Mouse (Mus musculus): ENCODE results near the gene Rcn3. TPM values are rescaled to one million over a fixed set of nuclear protein-coding genes. Genes with fewer than 3 reads are reported as not detected.
A peak's percentile ranks its signal among the peaks of the same experiment; 100 is the strongest.

Gene Rcn3
- total RNA-seq, 2 experiments from 2014 or later: 17.3 to 20.9 TPM

DNA sequence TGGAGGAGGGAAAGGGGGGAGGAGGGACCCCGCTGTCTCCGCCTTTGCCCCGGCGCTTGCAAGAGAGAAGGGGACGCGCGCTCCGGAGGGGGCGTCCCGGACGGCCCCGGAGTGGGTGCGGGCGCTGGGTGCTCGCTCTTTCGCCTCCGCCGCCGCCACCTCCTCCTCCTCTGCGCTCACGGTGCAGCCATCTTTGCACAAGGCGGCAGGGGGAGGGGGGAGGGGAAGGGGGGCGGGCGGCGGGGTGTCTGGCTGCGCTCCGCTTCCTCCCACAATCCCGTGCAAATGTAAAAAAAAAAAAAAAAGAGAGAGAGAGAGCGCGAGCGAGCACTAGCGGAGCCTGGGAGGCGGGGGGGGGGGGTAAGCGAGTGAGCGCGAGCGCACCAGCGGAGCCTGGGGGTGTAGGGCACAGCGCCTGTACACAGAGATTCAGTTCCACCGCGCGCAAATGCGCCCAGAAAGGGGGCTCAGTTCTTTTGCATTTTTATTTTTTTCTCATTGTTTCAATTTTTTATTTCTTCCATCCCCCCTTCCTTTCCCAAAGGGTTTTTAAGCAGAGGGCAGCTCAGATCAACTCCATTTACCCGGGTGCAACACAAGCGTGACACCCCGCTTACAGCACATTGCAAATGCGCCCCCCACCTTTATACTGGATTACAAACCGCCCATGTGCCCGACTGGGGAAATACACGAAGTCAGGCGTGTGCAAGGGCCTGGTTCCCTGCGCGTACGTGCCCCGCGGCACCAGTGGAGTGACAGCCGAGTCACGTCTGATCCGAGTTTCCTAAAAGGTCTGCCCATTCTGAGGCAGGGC, 38.7 kb downstream of the Rcn3 start:
- peak; percentile 62 to 80 for DNase-seq

DNA sequence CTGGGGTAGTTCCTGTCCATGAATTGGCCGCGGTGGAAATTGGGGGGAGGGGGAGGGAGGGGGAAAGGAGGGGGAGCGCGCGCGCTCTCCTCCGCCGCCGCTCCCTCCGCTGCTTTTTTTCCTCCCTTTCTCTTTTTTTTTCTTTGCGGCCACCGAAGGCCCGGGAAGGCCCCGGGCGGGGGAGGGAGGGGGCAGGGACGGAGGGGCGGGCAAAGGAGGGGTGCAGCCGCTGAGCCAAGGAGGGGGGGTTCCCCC, 39.2 kb downstream of the Rcn3 start, which contains the start of gene Prr12:
TSS of gene Prr12 (minus strand) at position 20 of the 255 bp plus-strand sequence.
- no peak for DNase-seq
- intact Hi-C loops (cut with DNase I): loop anchor here (2.0 kb wide), 1 partner anchor 34 kb away; no protein-coding TSS in a partner anchor

More for the DNA sequence above, 38.7 kb downstream of the Rcn3 start:
- intact Hi-C loops (cut with DNase I): loop anchor here (2.0 kb wide), 1 partner anchor 35 kb away; no protein-coding TSS in a partner anchor

DNA sequence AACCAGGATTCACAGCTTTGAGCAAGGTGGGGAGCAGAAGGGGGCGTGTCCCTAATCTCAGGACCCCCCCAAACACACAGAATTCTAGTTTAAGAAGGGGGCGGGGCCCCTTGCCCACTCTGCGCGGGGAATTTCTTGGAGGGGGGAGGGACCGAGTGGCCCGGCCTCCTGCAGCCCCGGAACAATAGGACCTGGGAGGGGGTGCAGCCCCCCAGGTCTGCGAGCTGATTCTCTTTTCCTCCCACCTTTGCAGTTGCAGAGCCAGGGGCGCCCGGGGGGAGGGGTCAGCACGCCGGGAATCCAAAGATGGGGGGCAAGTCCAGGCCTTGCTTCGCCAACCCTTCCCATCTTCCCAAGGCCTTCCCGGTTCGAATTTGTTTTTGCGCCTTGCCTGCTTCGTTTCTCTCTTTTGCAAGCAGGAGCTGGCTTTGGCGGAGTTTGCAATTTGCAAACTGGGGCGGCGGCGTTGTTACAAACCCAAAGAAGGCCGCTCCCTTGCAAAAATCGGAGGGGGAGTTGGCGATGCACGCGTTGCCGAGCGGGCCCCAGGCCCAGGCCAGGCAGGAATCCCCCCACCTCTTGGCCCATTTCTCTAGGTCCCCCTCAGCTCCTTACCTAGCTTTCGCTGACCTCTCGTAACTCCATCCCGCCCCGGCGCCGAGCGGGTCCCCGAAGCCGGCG, 39.7 kb downstream of the Rcn3 start:
- intact Hi-C loops (cut with DNase I): loop anchor here (2.0 kb wide), 1 partner anchor 34 kb away; no protein-coding TSS in a partner anchor
- DNase-seq: no peak

DNA sequence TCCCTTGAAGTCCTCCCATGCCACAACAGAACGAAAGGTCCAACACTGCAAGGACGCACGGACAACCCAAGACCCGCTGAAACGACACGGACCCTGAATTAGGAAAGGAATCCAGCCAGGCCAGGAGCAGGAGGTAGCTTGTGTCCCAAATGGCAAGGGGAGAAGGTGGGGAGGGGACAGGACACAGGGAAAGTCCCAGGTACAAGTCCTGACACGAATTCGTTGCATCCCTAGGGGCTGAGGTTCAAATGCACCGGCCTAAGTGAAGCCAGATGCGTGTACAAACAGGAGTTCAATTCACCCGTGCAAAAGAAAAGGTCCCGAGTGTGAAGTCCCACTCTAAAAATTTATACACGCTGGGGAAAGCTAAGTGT, 40.4 kb downstream of the Rcn3 start:
- intact Hi-C loops (cut with DNase I): no loop called here
- no peak for DNase-seq

DNA sequence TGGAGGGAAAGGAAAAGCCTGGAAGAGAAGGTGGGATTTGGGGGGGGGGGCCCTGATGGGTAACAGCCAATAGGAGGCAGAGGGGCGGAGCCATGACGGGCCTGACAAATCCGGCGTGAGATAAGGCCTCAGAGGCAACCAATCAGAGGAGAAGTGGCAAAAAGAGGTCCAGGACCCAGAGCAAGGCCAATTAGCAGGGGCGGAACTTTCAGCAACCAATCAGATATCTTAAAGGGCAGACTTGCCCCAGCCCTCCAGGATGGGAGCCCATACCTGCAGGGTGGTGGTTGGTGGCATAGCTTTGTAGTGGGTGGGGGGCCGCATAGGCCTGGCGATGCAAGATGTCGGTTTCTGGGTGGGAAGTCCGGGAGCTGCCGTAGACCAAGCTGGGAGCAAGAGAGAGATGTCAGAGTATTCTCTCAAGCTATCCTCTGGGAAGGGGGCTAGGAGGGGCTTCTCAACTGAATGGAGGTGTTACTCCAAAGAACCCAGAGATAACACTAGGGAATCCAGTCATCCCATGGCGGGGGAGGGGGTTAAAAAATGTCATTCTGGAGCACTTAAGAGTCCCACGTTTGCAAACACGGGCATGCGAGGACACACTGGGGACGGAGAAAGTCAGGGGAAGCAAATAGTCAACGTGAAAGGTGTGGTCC, 40.9 kb downstream of the Rcn3 start:
- peak; percentile 60 to 75 for DNase-seq
- intact Hi-C loops (cut with DNase I): no loop called here

DNA sequence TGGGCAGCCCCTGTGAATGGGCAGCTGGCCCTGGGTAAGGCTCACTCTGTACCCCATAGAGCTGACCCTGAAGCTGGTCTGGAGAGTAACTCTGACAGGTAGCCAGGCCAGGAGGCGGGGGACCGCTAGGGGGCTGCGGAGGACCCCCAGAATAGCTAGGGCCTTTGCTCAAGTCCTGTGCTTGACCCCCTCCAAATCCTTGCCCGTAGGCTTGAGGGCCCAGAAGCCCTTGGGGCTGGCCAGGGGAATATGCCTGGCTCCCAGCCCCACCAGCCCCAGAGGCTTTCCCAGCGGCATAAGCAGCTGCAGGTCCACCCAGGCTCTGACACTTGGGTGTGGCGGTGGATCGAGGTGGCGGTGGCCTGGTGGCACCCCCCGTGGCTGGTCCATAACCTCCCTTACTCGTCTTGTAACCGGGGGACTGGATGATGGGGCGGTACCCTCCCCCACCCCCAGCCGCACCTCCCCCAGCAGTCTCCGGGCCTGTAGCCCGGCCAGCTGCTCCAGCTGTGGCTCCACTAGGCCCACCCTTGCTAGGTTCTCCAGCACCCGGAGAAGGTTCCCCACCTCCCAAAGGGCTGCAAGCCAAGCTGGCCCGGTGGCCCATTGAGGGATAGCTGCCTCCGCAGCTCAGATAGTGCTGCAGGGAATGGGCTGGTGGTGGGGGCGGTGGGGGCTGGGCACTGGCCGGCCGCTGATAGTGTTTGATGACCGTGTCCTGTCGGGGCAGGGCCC, 42.9 kb downstream of the Rcn3 start:
- intact Hi-C loops (cut with DNase I): no loop called here
- peak in 1 of 2 experiments; percentile 32 for DNase-seq

DNA sequence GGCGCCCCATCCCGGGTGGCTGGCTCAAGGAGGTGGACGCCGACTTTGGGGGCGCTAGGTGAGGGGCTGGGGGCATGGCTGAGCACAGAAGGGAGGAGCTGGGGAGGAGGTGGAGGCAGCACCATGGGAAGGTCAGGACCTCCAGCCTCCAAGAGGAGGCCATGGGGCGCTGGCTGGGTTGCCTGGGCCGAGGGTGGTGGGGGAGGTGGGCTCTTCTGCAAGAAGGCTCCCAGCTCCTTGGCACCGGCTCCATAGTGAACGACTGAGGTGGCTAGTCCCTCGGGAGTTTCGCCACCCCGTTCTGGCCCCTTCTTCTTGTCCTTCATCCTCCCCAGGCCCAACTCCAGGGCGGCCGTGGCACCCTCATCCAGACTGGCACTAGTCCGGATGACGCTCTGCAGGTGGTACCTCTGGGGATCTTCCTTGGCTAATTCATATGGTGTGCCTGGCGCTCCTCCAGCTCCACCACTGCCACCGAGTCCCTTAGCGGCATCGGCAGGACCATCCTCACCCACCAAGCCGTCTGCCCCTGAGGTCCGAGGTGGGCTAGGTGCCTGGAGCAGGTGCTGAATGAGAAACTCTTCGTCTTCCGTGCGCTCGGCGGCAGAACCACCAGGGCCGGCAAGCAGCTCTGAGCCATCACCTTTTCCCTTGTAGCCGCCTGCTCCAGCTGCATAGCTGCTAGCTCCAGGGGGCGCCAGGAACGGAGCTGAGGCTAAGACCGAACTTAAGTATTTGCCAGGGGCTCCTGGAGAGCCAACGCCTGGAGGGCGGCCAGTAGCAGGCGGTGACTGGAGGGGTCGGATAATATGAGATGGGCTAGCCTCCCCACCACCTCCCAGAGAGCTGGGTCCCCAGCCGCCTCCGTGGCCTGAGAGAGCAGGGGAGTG, 43.8 kb downstream of the Rcn3 start:
- intact Hi-C loops (cut with DNase I): no loop called here
- DNase-seq: no peak

DNA sequence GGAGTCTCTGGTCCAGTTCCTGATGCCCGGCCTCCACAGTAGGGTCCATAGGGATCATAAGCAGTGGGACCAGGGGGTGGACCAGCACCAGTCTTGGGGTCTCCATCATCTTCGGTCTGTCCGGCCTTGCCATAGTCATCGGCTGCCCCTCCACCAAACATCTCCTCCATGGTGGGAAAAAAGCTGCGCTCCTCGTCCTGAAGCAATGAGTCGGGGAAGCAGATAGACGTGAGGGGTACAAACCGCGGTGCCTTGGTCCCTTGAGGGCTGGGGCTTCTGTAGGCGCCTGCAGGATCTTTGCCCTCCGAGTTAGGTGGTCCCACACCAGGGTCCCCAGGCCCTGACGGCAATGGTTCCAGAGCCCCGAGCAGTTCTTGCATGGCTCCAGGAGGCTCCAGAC, 44.5 kb downstream of the Rcn3 start:
- no peak for DNase-seq
- intact Hi-C loops (cut with DNase I): no loop called here

DNA sequence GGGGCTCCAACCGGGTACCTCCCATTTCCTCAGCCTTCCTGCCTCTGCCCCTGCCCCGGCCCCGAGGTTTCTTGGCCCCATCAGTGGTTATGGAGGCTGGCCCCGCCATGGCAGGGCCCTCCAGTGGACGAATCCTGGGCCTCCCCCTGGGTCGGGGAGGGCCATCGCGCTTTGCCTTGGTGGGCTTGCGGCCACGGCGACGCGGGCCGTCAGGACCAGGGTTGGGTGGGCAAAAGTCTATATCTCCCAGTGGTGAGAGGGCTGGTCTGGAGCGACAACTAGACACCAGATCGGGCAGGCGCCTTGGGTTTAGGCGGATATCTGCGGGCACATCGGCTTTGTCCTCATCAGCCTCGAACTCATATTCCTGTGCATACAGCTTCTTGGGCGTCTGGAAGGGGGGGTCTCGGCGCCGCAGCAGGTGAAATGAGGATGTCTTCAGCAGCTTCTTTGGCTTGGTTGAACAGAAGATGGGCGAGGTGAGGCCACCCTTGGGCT, 45.1 kb downstream of the Rcn3 start:
- intact Hi-C loops (cut with DNase I): no loop called here
- DNase-seq: no peak

DNA sequence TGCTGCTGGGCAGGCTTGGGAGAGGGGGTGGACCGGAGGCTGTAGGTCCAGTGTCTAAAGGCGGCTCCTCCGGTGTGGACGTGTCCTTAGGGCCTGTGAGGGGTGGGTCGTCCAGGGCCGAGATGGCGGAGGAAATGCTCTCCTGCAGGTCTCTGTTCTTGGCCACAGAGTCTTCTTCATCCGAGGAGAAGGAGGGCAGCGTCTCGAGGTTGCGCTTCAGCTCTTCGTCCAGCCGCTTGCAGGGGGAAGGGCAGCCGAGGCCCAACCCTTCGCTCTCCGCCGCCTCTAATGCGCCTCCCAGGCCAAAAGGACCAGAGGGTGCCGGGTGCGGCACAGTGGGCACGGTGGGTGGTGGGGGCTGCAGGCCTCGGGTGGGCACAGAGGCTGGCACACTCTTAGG, 46.3 kb downstream of the Rcn3 start:
- no peak for DNase-seq
- intact Hi-C loops (cut with DNase I): no loop called here

DNA sequence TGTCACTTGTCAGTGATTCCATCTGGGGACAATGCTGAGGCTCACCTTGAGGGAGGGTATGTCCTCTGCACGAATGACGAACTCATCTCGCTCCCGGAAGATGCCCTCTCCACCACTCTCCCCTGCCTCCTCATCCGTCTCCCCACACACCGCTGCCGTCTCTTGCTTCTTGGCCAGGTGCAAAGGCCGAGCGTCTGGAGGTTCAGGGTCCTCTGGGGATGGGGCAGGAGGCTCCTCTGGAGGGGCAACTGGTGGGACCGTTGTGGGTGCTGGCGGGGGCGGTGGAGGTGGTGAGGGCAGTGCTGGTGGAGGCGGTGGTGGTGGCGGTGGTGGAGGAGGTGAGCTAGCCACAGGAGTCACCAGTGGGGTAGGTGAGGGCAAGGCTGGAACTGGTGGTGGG, 48.7 kb downstream of the Rcn3 start:
- intact Hi-C loops (cut with DNase I): no loop called here
- no peak for DNase-seq

DNA sequence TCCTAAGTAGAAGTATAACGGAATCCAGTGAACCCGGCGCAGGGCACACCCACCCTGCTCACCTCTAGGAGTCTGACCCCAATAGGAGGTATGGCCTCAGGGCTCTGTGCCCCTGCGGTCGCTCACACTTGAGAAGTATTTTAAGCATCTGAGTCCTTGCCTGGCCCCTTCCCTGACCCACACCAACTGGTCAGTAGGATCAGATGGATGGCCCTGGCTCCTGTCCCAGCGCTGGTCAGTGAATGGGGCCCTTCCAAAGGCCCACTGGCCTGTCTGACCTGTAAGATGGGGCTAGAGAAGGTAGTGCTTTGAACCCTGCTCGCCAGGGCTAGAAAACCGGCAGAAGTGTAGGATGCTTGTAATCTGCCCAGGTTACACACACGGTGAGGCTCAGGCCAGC, 51.2 kb downstream of the Rcn3 start:
- peak; percentile 54 to 58 for DNase-seq
- intact Hi-C loops (cut with DNase I): no loop called here

DNA sequence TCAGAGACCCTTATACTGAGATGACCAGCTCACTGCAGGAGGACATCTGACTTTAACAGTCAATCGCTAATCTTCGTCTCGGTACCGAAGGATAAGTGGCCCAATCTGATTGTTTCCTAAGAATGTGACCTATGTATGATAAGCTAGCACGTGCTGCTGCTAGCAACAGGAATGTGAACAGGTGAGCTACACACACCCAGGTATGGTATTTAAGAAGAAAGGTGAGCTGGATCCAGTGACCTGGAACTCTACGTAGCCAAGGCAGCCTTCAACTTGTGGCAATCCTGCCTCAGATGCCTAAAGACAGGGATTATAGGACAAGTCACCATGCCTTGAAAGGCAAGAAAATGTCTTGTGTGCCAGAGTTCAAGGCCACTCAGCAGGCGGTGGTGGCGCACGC, 53.6 kb downstream of the Rcn3 start:
- no peak for DNase-seq
- intact Hi-C loops (cut with DNase I): no loop called here

DNA sequence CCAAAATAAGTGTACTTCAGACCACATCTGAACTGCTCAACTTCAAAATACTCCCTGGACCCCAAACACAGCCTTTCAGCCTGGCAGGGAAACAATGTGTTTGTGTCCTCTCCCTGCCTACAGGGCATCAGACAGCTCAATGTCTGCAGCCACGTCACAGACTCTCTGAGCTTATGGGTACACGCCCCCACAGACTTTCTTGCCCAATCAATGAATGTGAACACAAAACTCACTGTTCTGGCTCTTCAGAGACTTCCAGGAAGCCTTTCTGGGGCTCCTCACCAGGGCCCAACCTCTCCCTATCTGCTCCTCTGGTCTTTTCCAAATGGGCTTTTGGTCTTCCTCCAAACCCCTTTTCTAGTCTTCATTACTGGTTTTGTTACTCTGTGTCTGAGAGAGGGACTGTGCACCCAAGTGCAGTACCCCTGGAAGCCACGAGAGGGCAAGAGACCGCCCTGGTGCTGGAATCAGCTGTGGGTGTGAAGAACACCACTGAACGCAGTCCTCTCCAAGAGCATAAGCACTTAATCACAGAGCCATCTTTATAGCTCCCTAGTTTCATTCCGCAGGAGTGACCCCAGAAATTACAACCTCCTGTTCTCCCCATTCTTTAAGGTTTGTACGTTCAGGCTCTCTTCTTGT, 54.2 kb downstream of the Rcn3 start:
- intact Hi-C loops (cut with DNase I): no loop called here
- no peak for DNase-seq

DNA sequence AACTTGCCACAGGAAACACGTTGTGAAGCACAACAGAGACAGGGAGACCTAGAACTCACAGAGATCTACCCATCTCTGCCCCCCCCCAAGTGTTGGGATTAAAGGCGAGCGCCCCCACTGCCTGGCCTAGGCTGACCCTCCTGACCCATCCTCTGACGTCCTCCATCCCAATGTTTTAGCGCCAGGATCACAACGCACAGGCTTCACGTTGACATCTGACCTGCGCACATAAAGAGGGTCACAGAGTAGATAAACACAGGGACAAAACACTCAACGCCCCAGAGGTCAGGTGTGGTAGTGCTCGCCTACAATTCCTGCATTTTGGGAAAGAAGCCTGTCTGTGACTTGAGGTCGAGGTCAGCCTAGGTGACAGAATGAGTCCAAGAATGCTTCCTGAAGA, 55.3 kb downstream of the Rcn3 start:
- intact Hi-C loops (cut with DNase I): no loop called here
- DNase-seq: no peak

DNA sequence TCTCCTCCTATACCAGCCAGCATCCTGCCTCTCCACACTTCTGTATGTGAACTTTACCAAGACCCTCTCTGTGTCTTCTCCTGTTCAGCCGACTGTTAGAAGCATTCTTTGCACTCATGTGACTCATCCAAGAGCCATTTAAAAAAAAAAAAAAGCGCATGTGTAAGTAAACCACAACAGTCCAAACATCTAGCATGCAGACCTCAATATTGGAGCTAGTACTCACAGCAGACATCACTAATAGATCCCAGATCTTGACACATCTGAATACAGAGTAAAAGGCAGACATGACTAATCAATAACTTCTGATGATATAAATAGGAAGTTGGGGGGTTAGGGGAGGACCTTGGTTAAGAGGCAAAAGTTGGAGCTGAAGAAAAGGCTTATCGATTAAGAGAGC, 56.4 kb downstream of the Rcn3 start:
- intact Hi-C loops (cut with DNase I): no loop called here

DNA sequence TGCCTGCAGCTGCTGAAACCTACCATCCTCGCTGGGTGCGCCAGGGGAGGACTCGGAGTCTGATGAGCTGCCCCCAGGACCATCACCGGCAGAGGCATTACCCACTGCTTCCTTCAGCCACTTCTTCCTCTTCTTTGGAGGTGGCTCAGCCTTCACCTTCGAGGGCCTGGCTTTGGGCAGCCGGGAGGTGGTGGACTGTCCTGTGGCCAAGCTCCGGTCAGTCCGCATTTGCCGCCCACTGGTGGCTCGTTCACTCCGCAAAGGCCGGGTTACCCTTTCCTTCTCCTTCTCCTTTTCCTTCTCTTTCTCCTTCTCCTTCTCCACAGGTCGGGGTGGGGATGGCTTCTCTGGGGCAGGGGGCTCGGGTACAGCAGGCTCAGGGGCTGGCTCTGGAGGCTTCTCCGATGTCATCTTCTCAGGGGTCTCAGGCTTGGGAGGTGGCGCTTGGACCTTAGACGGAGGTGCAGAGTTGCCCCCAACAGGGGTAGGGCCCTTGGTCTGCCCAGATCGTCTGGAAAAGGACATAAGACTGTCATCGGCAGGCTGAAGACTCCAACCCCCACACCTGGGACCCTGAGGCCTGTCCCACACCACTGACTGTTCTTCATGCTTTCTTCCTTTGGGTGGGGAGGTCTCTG, 58.2 kb downstream of the Rcn3 start:
- intact Hi-C loops (cut with DNase I): no loop called here
- DNase-seq: no peak

More for the DNA sequence above, 56.4 kb downstream of the Rcn3 start:
- no peak for DNase-seq
